Mouse (Mus musculus) intestine, postnatal 0 days (tissue): Measurements from ENCODE around the gene Gm21767. TPM values are rescaled to one million over a fixed set of nuclear protein-coding genes. Genes with fewer than 3 reads are reported as not detected.
"Not testable (repeated sequence)": the region's sequence is repeated elsewhere in the genome, so short reads cannot be mapped to it uniquely, and the experiment has no call there.

Experiments
- ATAC-seq: fragments of 200-750 bp; cut with Nextera tagmentation; 2 replicates; pipeline ENCODE4 v1.8.0; 2017; ENCODE audit warnings: mild to moderate bottlenecking, moderate TSS enrichment, moderate library complexity
- H3K27ac ChIP-seq: fragments of 300-500 bp; sonication (generic); 2 replicates; pipeline ENCODE4 v1.5.1; 2014; ENCODE audit warnings: mild to moderate bottlenecking, low read depth, low read length, moderate library complexity
- H3K27me3 ChIP-seq: fragments of 300-500 bp; sonication (generic); replicated peaks from 2 replicates; pipeline ENCODE4 v1.6.1; 2014; ENCODE audit warnings: low read length, mixed read lengths; ENCODE audit not compliant: control insufficient read depth, insufficient read depth
- H3K36me3 ChIP-seq: fragments of 300-500 bp; sonication (generic); 2 replicates; pipeline ENCODE4 v1.6.1; 2014; ENCODE audit warnings: mild to moderate bottlenecking, moderate library complexity; ENCODE audit not compliant: control insufficient read depth, insufficient read depth
- H3K4me1 ChIP-seq: fragments of 300-500 bp; sonication (generic); replicated peaks from 2 replicates; pipeline ENCODE4 v1.6.1; 2014; ENCODE audit warnings: antibody characterized with exemption, low read length, mixed read lengths; ENCODE audit not compliant: control insufficient read depth, insufficient read depth
- H3K4me2 ChIP-seq: fragments of 300-500 bp; sonication (generic); replicated peaks from 2 replicates; pipeline ENCODE4 v1.6.1; 2014; ENCODE audit warnings: low read depth, mild to moderate bottlenecking, moderate library complexity
- H3K4me3 ChIP-seq: fragments of 300-500 bp; sonication (generic); 2 replicates; pipeline ENCODE4 v1.5.1; 2014; ENCODE audit warnings: low read depth, low read length
- H3K9ac ChIP-seq: fragments of 300-500 bp; sonication (generic); 2 replicates; pipeline ENCODE4 v1.6.1; 2014; ENCODE audit warnings: mild to moderate bottlenecking, low read depth, low read length
- H3K9me3 ChIP-seq: fragments of 300-500 bp; sonication (generic); 2 replicates; pipeline ENCODE4 v1.6.1; 2016; ENCODE audit warnings: mixed run types; ENCODE audit not compliant: control insufficient read depth
- WGBS: fragments of 180-500 bp; shearing (Covaris S2); extraction: QIAGEN DNeasy Blood & Tissue Kit; methylation state at CpG from one replicate; pipeline ENCODE4 v1.1.7; 2014; 5-methylcytosine and 5-hydroxymethylcytosine counted together
- polyA plus RNA-seq: library from polyadenylated mRNA; unstranded; fragments of >200 nt; fragmentation: Nextera tagmentation; extraction: Ambion mirVana; gene quantifications from 2 replicates; pipeline ENCODE4 v1.2.1, GENCODE M21; 2015

The Gm21767 gene
- not detected in 2 replicates for polyA plus RNA-seq

DNA sequence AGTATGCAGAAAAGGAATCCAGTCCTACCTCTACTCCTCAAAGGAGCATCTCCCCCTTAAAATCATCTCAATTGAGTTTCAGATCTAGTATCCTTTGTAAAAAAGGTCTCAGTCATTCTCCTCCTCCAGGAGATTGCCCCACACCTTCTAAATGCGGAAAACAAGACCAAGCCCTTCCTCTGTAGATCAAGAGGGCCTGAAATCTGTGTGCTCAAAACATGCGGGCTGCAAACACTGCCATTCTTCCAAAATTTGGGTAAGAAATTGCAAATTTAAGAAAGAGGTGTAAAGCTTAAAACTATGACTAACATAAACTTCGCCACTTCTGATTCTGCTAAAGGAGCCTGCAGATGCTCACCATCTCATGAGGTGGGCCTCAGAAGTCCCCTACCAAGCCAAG, at the start of gene Gm21767:
TSS of gene Gm21767 (plus strand) at position 301 of the 400 bp plus-strand sequence.
- not testable (repeated sequence) for H3K4me2 ChIP-seq, H3K9me3 ChIP-seq, H3K27me3 ChIP-seq, H3K9ac ChIP-seq, ATAC-seq, H3K36me3 ChIP-seq, H3K27ac ChIP-seq, H3K4me3 ChIP-seq, H3K4me1 ChIP-seq
- WGBS = no CpG with 5 or more reads among the region's 3 CpGs
